Mouse (Mus musculus) myocyte (in vitro differentiated cells): ENCODE data around the gene Rbm20. TPM values are rescaled to one million over a fixed set of nuclear protein-coding genes. Genes with fewer than 3 reads are reported as not detected.
A peak's percentile ranks its signal among the peaks of the same experiment; 100 is the strongest.

Experiments used
- H3K27me3 ChIP-seq: one replicate; pipeline ENCODE4 v1.6.1; 2011; ENCODE audit not compliant: control insufficient read depth, insufficient read depth, insufficient read length
- H3K36me3 ChIP-seq: one replicate; pipeline ENCODE4 v1.6.1; 2011; ENCODE audit not compliant: control insufficient read depth, insufficient read depth
- H3K4me2 ChIP-seq: one replicate; pipeline ENCODE4 v1.6.1; 2011; ENCODE audit warnings: low read depth, control low read depth
- H3K4me3 ChIP-seq: one replicate; pipeline ENCODE4 v1.5.1; 2011; ENCODE audit warnings: mild to moderate bottlenecking, control low read depth, moderate library complexity
- H3K79me2 ChIP-seq: one replicate; pipeline ENCODE4 v1.6.1; 2011; ENCODE audit not compliant: control insufficient read depth, insufficient read depth
- H3ac ChIP-seq: one replicate; pipeline ENCODE4 v1.6.1; 2011; ENCODE audit not compliant: control insufficient read depth, insufficient read length
- CEBPB ChIP-seq: IDR thresholded peaks from 2 replicates; pipeline ENCODE4 v1.6.1; 2011; ENCODE audit warnings: mild to moderate bottlenecking, moderate library complexity; ENCODE audit not compliant: poor library complexity, insufficient read depth, severe bottlenecking
- E2F4 ChIP-seq: IDR thresholded peaks from one replicate; pipeline ENCODE4 v1.6.1; 2011; ENCODE audit warnings: mild to moderate bottlenecking, control low read depth, moderate library complexity; ENCODE audit not compliant: insufficient read depth
- MAX ChIP-seq: IDR thresholded peaks from one replicate; pipeline ENCODE4 v1.6.1; 2011; ENCODE audit warnings: low read depth, mild to moderate bottlenecking, control low read depth
- MYOD1 ChIP-seq, 3 experiments: IDR thresholded peaks; one replicate each; pipeline ENCODE4 v1.6.1; 2011; ENCODE audit warnings: control low read depth in 2 of 3, low read depth in 2 of 3, mild to moderate bottlenecking in 2 of 3, moderate library complexity in 1 of 3; ENCODE audit not compliant: insufficient read length in 2 of 3, control insufficient read depth in 1 of 3
- MYOG ChIP-seq, 3 experiments: IDR thresholded peaks; one replicate each; pipeline ENCODE4 v1.6.1; 2011; ENCODE audit warnings: control low read depth in 2 of 3, low read depth in 2 of 3, mild to moderate bottlenecking in 2 of 3; ENCODE audit not compliant: insufficient read length in 2 of 3, control insufficient read depth in 1 of 3, insufficient read depth in 1 of 3
- POLR2A ChIP-seq: IDR thresholded peaks from one replicate; pipeline ENCODE4 v1.6.1; 2011; ENCODE audit warnings: low read depth, mild to moderate bottlenecking, control low read depth, moderate library complexity; ENCODE audit not compliant: insufficient read length
- POLR2AphosphoS2 ChIP-seq: IDR thresholded peaks from one replicate; pipeline ENCODE4 v1.6.1; 2011; ENCODE audit warnings: low read depth, control low read depth; ENCODE audit not compliant: insufficient read length
- REST ChIP-seq: IDR thresholded peaks from one replicate; pipeline ENCODE4 v1.6.1; 2011; ENCODE audit warnings: mild to moderate bottlenecking, control low read depth, moderate library complexity; ENCODE audit not compliant: insufficient read depth, insufficient read length
- SRF ChIP-seq: IDR thresholded peaks from one replicate; pipeline ENCODE4 v1.6.1; 2011; ENCODE audit warnings: low read depth; ENCODE audit not compliant: control insufficient read depth, insufficient read length
- TCF12 ChIP-seq: IDR thresholded peaks from one replicate; pipeline ENCODE4 v1.6.1; 2011; ENCODE audit warnings: mild to moderate bottlenecking, control low read depth; ENCODE audit not compliant: poor library complexity, insufficient read depth, severe bottlenecking
- TCF3 ChIP-seq: IDR thresholded peaks from one replicate; pipeline ENCODE4 v1.6.1; 2011; ENCODE audit warnings: low read depth, control low read depth; ENCODE audit not compliant: insufficient read length
- USF1 ChIP-seq: IDR thresholded peaks from one replicate; pipeline ENCODE4 v1.6.1; 2011; ENCODE audit warnings: low read depth, mild to moderate bottlenecking, control low read depth, moderate library complexity
- polyA plus RNA-seq: library from polyadenylated mRNA; unstranded; fragments of >200 nt; fragmentation: generic; extraction: Trizol; gene quantifications from one replicate; pipeline ENCODE4 v1.2.1, GENCODE M21; 2012; ENCODE audit warnings: missing spikeins

The Rbm20 gene
- polyA plus RNA-seq, 1 experiment: 35.4 TPM

GRCm38 (mm10) chr19:53794996-53795395 lies 117.9 kb downstream of the Rbm20 start:
- peak overlapping the region; percentile 98 for H3K4me2 ChIP-seq
- no peak for TF ChIP-seq MYOG (IDR thresholded peaks at IDR 0.05; ENCODE audit: control insufficient read depth in 1 of 3, insufficient read depth in 1 of 3, insufficient read length in 2 of 3, low read depth in 2 of 3)
- no peak for TF ChIP-seq POLR2A

DNA sequence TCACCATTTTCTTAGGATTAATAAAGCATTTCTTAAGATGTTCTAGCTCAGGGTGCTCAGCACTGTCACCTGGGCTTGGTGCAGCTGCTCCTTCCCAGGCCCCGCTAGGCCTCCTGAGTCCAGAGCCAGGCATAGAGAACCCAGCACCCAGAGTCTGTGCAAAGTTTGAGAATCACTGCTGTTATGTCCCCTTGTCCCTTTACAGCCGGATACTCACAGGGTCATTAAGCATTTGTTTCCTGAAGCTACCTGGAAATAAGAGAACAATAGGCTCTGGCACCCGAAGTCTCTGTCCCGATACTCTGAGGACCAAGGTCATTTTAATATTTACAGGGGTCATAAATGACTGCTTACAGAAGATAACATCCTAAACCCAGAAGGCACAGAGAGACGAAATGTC lies 118.9 kb downstream of the Rbm20 start:
- TF ChIP-seq CEBPB: no peak
- TF ChIP-seq E2F4: no peak
- TF ChIP-seq REST: no peak
- TF ChIP-seq MYOG (IDR thresholded peaks at IDR 0.05; ENCODE audit: control insufficient read depth in 1 of 3, insufficient read depth in 1 of 3, insufficient read length in 2 of 3, low read depth in 2 of 3): no peak
- no peak for TF ChIP-seq POLR2A
- TF ChIP-seq MYOD1 (IDR thresholded peaks at IDR 0.05; ENCODE audit: control insufficient read depth in 1 of 3, insufficient read length in 2 of 3, low read depth in 2 of 3): no peak
- H3K4me2 ChIP-seq: no peak overlapping the region
- H3ac ChIP-seq: no peak overlapping the region
- H3K79me2 ChIP-seq: peaks cover 69% of the 10 kb centered on the region
- no peak overlapping the region for H3K4me3 ChIP-seq
- H3K27me3 ChIP-seq: no peaks in the 10 kb centered on the region
- H3K36me3 ChIP-seq: no peaks in the 10 kb centered on the region

More at GRCm38 (mm10) chr19:53794996-53795395, 117.9 kb downstream of the Rbm20 start:
- no peaks in the 10 kb centered on the region for H3K36me3 ChIP-seq
- H3K27me3 ChIP-seq: no peaks in the 10 kb centered on the region
- no peak overlapping the region for H3ac ChIP-seq
- H3K79me2 ChIP-seq: peaks cover 63% of the 10 kb centered on the region
- H3K4me3 ChIP-seq: peak overlapping the region; percentile 53

- no peaks in the 10 kb centered on the region for H3K27me3 ChIP-seq
- TF ChIP-seq REST (no peak), POLR2AphosphoS2 (no peak)
- peaks cover 73% of the 10 kb centered on the region for H3K79me2 ChIP-seq
- H3K4me2 ChIP-seq: no peak overlapping the region
- no peak overlapping the region for H3K4me3 ChIP-seq
- H3K36me3 ChIP-seq: no peaks in the 10 kb centered on the region
- H3ac ChIP-seq: no peak overlapping the region
Observed at GRCm38 (mm10) chr19:53797770-53798169, 120.7 kb downstream of the Rbm20 start.

GRCm38 (mm10) chr19:53799885-53800284 lies 122.8 kb downstream of the Rbm20 start:
- no peaks in the 10 kb centered on the region for H3K27me3 ChIP-seq
- no peak overlapping the region for H3ac ChIP-seq
- H3K79me2 ChIP-seq: peaks cover 86% of the 10 kb centered on the region
- peak overlapping the region; percentile 74 for H3K4me2 ChIP-seq
- no peak for TF ChIP-seq CEBPB
- no peak for TF ChIP-seq MYOD1 (IDR thresholded peaks at IDR 0.05; ENCODE audit: control insufficient read depth in 1 of 3, insufficient read length in 2 of 3, low read depth in 2 of 3)
- no peak for TF ChIP-seq TCF12
- TF ChIP-seq POLR2A: no peak
- no peak for TF ChIP-seq SRF
- TF ChIP-seq USF1: no peak
- no peak for TF ChIP-seq E2F4
- TF ChIP-seq POLR2AphosphoS2: no peak
- no peak for TF ChIP-seq MAX
- no peak for TF ChIP-seq REST
- no peak for TF ChIP-seq MYOG (IDR thresholded peaks at IDR 0.05; ENCODE audit: control insufficient read depth in 1 of 3, insufficient read depth in 1 of 3, insufficient read length in 2 of 3, low read depth in 2 of 3)
- TF ChIP-seq TCF3: no peak
- H3K4me3 ChIP-seq: no peak overlapping the region
- peaks cover 3% of the 10 kb centered on the region for H3K36me3 ChIP-seq

- no peaks in the 10 kb centered on the region for H3K27me3 ChIP-seq
- H3K36me3 ChIP-seq: peaks cover 3% of the 10 kb centered on the region
- H3K4me2 ChIP-seq: peak overlapping the region; percentile 74
- H3K4me3 ChIP-seq: no peak overlapping the region
- H3K79me2 ChIP-seq: peaks cover 84% of the 10 kb centered on the region
- TF ChIP-seq SRF: no peak
- no peak for TF ChIP-seq USF1
- TF ChIP-seq MYOG (IDR thresholded peaks at IDR 0.05; ENCODE audit: control insufficient read depth in 1 of 3, insufficient read depth in 1 of 3, insufficient read length in 2 of 3, low read depth in 2 of 3): no peak
- TF ChIP-seq E2F4: no peak
- no peak for TF ChIP-seq MYOD1 (IDR thresholded peaks at IDR 0.05; ENCODE audit: control insufficient read depth in 1 of 3, insufficient read length in 2 of 3, low read depth in 2 of 3)
- TF ChIP-seq TCF12: no peak
- TF ChIP-seq TCF3: no peak
- TF ChIP-seq CEBPB: no peak
- TF ChIP-seq REST: no peak
- TF ChIP-seq MAX: no peak
- no peak for TF ChIP-seq POLR2AphosphoS2
- no peak for TF ChIP-seq POLR2A
- no peak overlapping the region for H3ac ChIP-seq
Observed at GRCm38 (mm10) chr19:53800365-53800999, 123.4 kb downstream of the Rbm20 start.
